Mouse (Mus musculus) forebrain, embryonic 16.5 days (tissue): ENCODE data around the gene Twist2. TPM values are rescaled to one million over a fixed set of nuclear protein-coding genes. Genes with fewer than 3 reads are reported as not detected.

Source experiments
- ATAC-seq: fragments of 200-750 bp; cut with Nextera tagmentation; 2 replicates; pipeline ENCODE4 v1.8.0; 2017; ENCODE audit warnings: mild to moderate bottlenecking, moderate library complexity
- H3K27ac ChIP-seq: fragments of 300-500 bp; sonication (generic); 2 replicates; pipeline ENCODE4 v1.5.1; 2014; ENCODE audit warnings: low read length, control low read depth
- H3K27me3 ChIP-seq: fragments of 300-500 bp; sonication (generic); replicated peaks from 2 replicates; pipeline ENCODE4 v1.6.1; 2014; ENCODE audit warnings: low read length; ENCODE audit not compliant: control insufficient read depth, insufficient read depth
- H3K36me3 ChIP-seq: fragments of 300-500 bp; sonication (generic); 2 replicates; pipeline ENCODE4 v1.6.1; 2014; ENCODE audit not compliant: control insufficient read depth, insufficient read depth
- H3K4me1 ChIP-seq: fragments of 300-500 bp; sonication (generic); replicated peaks from 2 replicates; pipeline ENCODE4 v1.6.1; 2014; ENCODE audit warnings: low read length; ENCODE audit not compliant: control insufficient read depth, insufficient read depth
- H3K4me2 ChIP-seq: fragments of 300-500 bp; sonication (generic); 2 replicates; pipeline ENCODE4 v1.6.1; 2014; ENCODE audit warnings: mild to moderate bottlenecking, low read length, control low read depth
- H3K4me3 ChIP-seq: fragments of 300-500 bp; sonication (generic); replicated peaks from 2 replicates; pipeline ENCODE4 v1.5.1; 2014; ENCODE audit warnings: mild to moderate bottlenecking, low read length, control low read depth
- H3K9ac ChIP-seq: fragments of 300-500 bp; sonication (generic); replicated peaks from 2 replicates; pipeline ENCODE4 v1.6.1; 2014; ENCODE audit warnings: low read depth, low read length, control low read depth
- H3K9me3 ChIP-seq: fragments of 300-500 bp; sonication (generic); 2 replicates; pipeline ENCODE4 v1.6.1; 2016; ENCODE audit warnings: low read length; ENCODE audit not compliant: control insufficient read depth
- WGBS: fragments of 180-500 bp; shearing (Covaris S2); extraction: QIAGEN DNeasy Blood & Tissue Kit; methylation state at CpG from one replicate; pipeline ENCODE4 v1.1.7; 2014; 5-methylcytosine and 5-hydroxymethylcytosine counted together
- polyA plus RNA-seq: library from polyadenylated mRNA; unstranded; fragments of >200 nt; fragmentation: Nextera tagmentation; extraction: Ambion mirVana; gene quantifications from 2 replicates; pipeline ENCODE4 v1.2.1, GENCODE M21; 2015

Twist2 gene
- polyA plus RNA-seq, 1 experiment from 2014 or later, result 0.52 TPM

DNA sequence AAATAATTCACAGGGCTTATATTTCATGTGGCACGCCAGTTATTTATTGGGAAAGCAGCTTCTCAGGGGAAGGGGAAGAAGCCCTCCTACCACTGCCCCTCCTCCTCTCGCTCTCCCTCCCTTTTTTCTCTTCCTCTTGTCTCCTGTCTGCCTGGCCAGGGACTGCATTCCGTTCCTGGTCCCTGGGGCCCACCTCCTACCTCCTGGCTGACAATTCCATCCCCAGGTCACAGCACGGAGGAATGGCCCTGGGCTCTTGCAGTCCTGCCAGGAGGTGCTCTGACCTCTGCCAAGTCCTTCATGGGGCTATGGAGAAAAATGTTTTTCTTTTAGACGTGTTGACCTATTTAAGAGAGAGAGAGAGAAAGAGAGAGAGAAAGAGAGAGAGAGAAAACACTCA, 77.4 kb downstream of the Twist2 start:
- 44% methylated on average over 5 of the region's 5 CpGs for WGBS
- H3K4me1 ChIP-seq, result no peaks in the 10 kb centered on the region
- no peak overlapping the region for H3K9ac ChIP-seq
- H3K4me2 ChIP-seq, result no peak overlapping the region
- no peaks in the 10 kb centered on the region for H3K36me3 ChIP-seq
- no peaks in the 10 kb centered on the region for H3K27me3 ChIP-seq
- no peak overlapping the region for H3K4me3 ChIP-seq
- no peaks in the 10 kb centered on the region for H3K9me3 ChIP-seq
- ATAC-seq, result no peak
- no peak overlapping the region for H3K27ac ChIP-seq

DNA sequence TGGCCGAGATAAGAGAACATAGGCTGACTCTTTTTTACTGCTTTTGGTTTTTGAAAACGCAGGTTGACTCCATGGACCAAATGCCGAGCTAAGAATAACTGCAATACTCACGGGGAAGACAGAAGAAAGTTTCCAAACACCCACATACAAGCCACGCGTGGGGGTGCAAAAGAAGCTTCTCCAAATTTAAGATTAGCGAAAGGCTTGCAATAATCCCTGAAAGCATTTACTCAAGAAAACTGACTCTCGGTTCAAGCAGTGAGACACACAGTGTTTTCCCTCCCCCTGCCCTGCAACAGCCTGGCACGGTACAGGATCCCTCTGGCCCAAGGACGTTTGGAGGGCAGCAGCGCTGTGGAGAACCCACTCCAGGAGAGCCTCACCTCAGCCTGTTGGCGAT, 78.9 kb downstream of the Twist2 start:
- H3K27ac ChIP-seq, result no peak overlapping the region
- H3K4me1 ChIP-seq, result no peaks in the 10 kb centered on the region
- H3K27me3 ChIP-seq, result no peaks in the 10 kb centered on the region
- no peaks in the 10 kb centered on the region for H3K9me3 ChIP-seq
- H3K36me3 ChIP-seq, result no peaks in the 10 kb centered on the region
- H3K9ac ChIP-seq, result no peak overlapping the region
- no peak overlapping the region for H3K4me3 ChIP-seq
- no peak for ATAC-seq
- H3K4me2 ChIP-seq, result no peak overlapping the region
- 89% methylated on average over 12 of the region's 12 CpGs for WGBS

DNA sequence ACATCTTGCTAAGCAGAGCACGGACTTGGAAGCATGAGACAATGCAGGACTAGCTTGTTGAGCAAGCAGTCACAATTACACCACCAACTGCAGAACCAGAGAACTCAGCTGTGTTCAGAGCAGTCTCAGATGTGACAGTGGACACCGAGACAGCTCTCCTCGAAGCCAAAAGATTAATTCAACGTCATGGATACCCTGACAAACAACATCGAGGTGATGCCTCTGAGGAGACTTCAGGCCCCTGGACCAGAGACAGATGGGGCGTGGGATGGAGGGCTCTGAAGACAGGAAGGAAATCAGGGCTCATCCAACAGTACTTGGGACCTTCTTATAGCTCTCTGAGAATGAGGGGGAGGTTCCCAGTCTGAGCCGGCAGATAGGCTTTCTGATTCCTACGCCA, 79.6 kb downstream of the Twist2 start:
- H3K36me3 ChIP-seq, result no peaks in the 10 kb centered on the region
- ATAC-seq, result no peak
- WGBS, result 82% methylated on average over 8 of the region's 8 CpGs

DNA sequence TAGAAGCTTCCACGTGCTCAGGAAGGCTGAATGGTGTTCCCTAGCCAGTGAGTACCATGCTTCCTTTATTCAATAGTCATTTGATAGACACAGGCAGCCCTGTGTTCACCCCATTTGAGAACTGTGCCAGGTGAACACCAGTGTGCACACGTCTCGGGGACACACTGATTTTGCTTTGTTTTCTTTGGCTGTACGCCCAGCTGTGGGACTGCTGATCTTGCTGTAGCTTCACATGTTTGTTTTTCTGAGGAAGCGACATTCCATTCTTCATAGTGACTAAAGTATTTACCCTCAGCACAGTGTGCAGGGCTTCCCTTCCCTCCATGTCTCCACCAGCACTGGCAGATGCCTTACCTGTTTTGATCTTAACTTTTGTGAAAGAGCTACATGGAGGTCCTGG, 81.9 kb downstream of the Twist2 start:
- ATAC-seq, result no peak
- Histone ChIP-seq H3K4me3 (no peak overlapping the region), H3K27me3 (no peaks in the 10 kb centered on the region), H3K4me2 (no peak overlapping the region), H3K27ac (no peak overlapping the region), H3K36me3 (no peaks in the 10 kb centered on the region), H3K9ac (no peak overlapping the region), H3K9me3 (no peaks in the 10 kb centered on the region), H3K4me1 (no peaks in the 10 kb centered on the region)
- 70% methylated on average over 5 of the region's 5 CpGs for WGBS

More for the DNA sequence above, 79.6 kb downstream of the Twist2 start:
- H3K27me3 ChIP-seq, result no peaks in the 10 kb centered on the region
- no peaks in the 10 kb centered on the region for H3K4me1 ChIP-seq
- H3K9me3 ChIP-seq, result no peaks in the 10 kb centered on the region
- no peak overlapping the region for H3K4me3 ChIP-seq
- H3K4me2 ChIP-seq, result no peak overlapping the region
- H3K27ac ChIP-seq, result no peak overlapping the region
- H3K9ac ChIP-seq, result no peak overlapping the region

DNA sequence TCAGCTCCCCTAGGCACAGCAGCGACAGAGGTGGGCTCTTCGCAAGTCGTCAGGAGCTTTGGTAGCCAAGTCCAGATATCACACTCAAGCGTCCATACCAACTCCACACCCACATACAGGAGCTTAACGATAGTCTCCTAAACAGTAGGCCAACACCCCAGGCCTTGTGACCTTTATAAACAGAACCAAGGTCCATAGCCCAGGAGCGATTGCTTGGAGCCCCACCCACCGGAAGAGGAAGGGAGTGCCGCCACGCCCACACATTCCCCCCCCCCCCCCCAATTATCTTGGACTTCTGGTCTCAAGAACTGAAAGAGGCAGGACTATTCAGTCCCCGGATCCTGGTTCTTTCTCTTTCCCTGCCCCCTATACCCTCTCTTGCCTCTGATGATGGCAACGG, 92.3 kb downstream of the Twist2 start:
- no peak overlapping the region for H3K27ac ChIP-seq
- 93% methylated on average over 11 of the region's 11 CpGs for WGBS
- no peaks in the 10 kb centered on the region for H3K27me3 ChIP-seq

DNA sequence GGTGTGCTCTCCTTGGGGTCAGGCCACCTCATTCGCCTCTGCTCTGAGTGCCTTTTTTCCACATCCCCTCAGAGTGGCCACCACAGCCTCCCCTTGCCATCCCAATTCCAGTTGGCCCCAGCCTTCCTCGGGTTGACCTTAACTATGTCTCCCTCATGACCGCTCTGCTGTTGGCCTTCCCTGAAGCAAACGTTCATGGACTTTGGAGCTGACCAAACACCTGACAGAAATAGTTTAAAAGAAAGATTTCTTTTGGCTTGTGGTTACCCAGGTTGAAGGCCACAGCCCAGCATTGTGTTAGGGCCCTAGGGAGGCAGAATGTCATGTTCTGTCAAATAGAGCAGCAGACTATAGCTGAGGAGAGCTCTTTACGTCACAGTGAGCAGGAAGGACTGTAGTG, 93.0 kb downstream of the Twist2 start:
- ATAC-seq, result no peak
- Histone ChIP-seq H3K4me1 (no peaks in the 10 kb centered on the region), H3K9ac (no peak overlapping the region), H3K9me3 (no peaks in the 10 kb centered on the region), H3K4me2 (no peak overlapping the region), H3K27me3 (no peaks in the 10 kb centered on the region), H3K36me3 (no peaks in the 10 kb centered on the region), H3K4me3 (no peak overlapping the region), H3K27ac (no peak overlapping the region)
- 88% methylated on average over 5 of the region's 5 CpGs for WGBS

More for the DNA sequence above, 92.3 kb downstream of the Twist2 start:
- no peak overlapping the region for H3K4me2 ChIP-seq
- no peaks in the 10 kb centered on the region for H3K36me3 ChIP-seq
- H3K4me1 ChIP-seq, result no peaks in the 10 kb centered on the region
- H3K4me3 ChIP-seq, result no peak overlapping the region
- no peak overlapping the region for H3K9ac ChIP-seq
- no peak for ATAC-seq
- no peaks in the 10 kb centered on the region for H3K9me3 ChIP-seq

DNA sequence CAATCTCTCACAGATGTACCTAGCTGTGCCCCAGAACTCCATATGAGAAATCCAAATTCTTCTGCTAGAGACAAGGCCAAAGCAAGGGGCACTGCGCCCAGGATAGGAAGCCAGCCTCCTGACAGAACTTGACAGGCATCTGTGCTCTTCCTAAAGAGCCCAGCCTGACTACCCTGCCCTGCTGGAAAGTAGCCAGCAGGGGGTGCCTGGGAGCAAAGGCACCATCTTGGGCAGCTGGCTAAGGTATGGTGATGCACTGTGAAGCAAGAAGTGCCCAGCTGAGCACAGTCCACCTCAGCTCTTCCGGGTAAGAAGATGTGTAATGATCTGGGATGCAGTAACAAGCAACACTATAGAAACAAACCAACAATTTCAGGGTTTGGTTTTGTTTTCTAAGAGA, 95.8 kb downstream of the Twist2 start:
- no peaks in the 10 kb centered on the region for H3K9me3 ChIP-seq
- no peaks in the 10 kb centered on the region for H3K4me1 ChIP-seq
- H3K36me3 ChIP-seq, result no peaks in the 10 kb centered on the region
- H3K27ac ChIP-seq, result no peak overlapping the region
- ATAC-seq, result no peak
- H3K4me3 ChIP-seq, result no peak overlapping the region
- 85% methylated on average over 2 of the region's 2 CpGs for WGBS
- no peak overlapping the region for H3K9ac ChIP-seq
- H3K27me3 ChIP-seq, result no peaks in the 10 kb centered on the region
- no peak overlapping the region for H3K4me2 ChIP-seq
